Mouse (Mus musculus) heart, embryonic 14.5 days (tissue): ENCODE data around the gene Actl6b. TPM values are rescaled to one million over a fixed set of nuclear protein-coding genes. Genes with fewer than 3 reads are reported as not detected.

ENCODE experiments used
- ATAC-seq: fragments of 200-750 bp; cut with Nextera tagmentation; 2 replicates; pipeline ENCODE4 v1.8.0; 2017; ENCODE audit warnings: low read depth, moderate TSS enrichment; ENCODE audit not compliant: insufficient number of reproducible peaks, insufficient read depth, low FRiP score
- H3K27ac ChIP-seq, 2 experiments: fragments of 200-500 bp in 1 of 2; fragments of 300-500 bp in 1 of 2; sonication (generic) in 1 of 2; replicated peaks in 1 of 2; 2 replicates each; pipeline ENCODE4 v1.5.1; 2012 to 2014; ENCODE audit warnings: low read depth in 2 of 2, low read length in 2 of 2, control low read depth in 1 of 2, mild to moderate bottlenecking in 1 of 2, mixed read lengths in 1 of 2; ENCODE audit not compliant: control insufficient read depth in 1 of 2, insufficient read depth in 1 of 2
- H3K27me3 ChIP-seq: fragments of 300-500 bp; sonication (generic); 2 replicates; pipeline ENCODE4 v1.6.1; 2014; ENCODE audit warnings: mild to moderate bottlenecking, low read length, control low read depth; ENCODE audit not compliant: control insufficient read depth, insufficient read depth
- H3K36me3 ChIP-seq: fragments of 300-500 bp; sonication (generic); 2 replicates; pipeline ENCODE4 v1.6.1; 2014; ENCODE audit warnings: mild to moderate bottlenecking, control low read depth, low read length, mixed read lengths; ENCODE audit not compliant: control insufficient read depth, insufficient read depth
- H3K4me1 ChIP-seq, 2 experiments: fragments of 200-500 bp in 1 of 2; fragments of 300-500 bp in 1 of 2; sonication (generic) in 1 of 2; 2 replicates each; pipeline ENCODE4 v1.6.1; 2012 to 2014; ENCODE audit warnings: low read length in 2 of 2, control low read depth in 1 of 2, mixed read lengths in 1 of 2; ENCODE audit not compliant: control insufficient read depth in 2 of 2, insufficient read depth in 2 of 2
- H3K4me2 ChIP-seq: fragments of 300-500 bp; sonication (generic); 2 replicates; pipeline ENCODE4 v1.6.1; 2014; ENCODE audit warnings: mild to moderate bottlenecking, low read length
- H3K4me3 ChIP-seq, 2 experiments: fragments of 200-500 bp in 1 of 2; fragments of 300-500 bp in 1 of 2; sonication (generic) in 1 of 2; 2 replicates each; pipeline ENCODE4 v1.5.1; 2012 to 2014; ENCODE audit warnings: low read length in 2 of 2, mild to moderate bottlenecking in 2 of 2, control low read depth in 1 of 2, low read depth in 1 of 2, moderate library complexity in 1 of 2; ENCODE audit not compliant: control insufficient read depth in 1 of 2, insufficient read depth in 1 of 2
- H3K9ac ChIP-seq: fragments of 300-500 bp; sonication (generic); 2 replicates; pipeline ENCODE4 v1.6.1; 2014; ENCODE audit warnings: mild to moderate bottlenecking, low read length
- H3K9me3 ChIP-seq: fragments of 300-500 bp; sonication (generic); 2 replicates; pipeline ENCODE4 v1.6.1; 2016; ENCODE audit warnings: low read length, control low read depth; ENCODE audit not compliant: control insufficient read depth
- WGBS: fragments of 180-500 bp; shearing (Covaris S2); extraction: QIAGEN DNeasy Blood & Tissue Kit; methylation state at CpG from one replicate; pipeline ENCODE4 v1.1.7; 2014; 5-methylcytosine and 5-hydroxymethylcytosine counted together
- polyA plus RNA-seq: library from polyadenylated mRNA; unstranded; fragments of >200 nt; fragmentation: Nextera tagmentation; extraction: Ambion mirVana; gene quantifications from 2 replicates; pipeline ENCODE4 v1.2.1, GENCODE M21; 2014

Actl6b gene
- polyA plus RNA-seq, 1 experiment from 2014 or later = 0.31 TPM

DNA sequence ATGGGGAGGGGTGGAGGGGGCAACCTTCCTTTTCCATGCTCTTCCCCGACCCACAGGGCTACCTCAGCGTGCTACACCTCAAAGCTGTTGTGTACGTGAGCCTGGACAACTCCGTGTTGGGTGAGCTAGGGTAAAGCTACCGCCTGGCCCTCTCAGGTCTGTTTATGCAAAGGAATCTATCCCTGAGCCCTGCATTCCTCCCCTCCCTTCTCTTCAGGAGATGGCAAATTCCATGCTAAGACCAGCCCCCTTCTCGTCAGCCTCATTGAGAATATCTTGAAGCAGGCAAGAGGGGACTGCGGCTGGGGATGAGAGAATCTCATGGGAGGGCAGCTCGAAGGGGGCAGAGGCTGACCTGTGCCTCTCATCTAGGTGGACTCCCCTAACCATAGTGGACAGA lies 29.4 kb downstream of the Actl6b start:
- peaks cover 30% of the 10 kb centered on the region for H3K27me3 ChIP-seq
- no peak overlapping the region for H3K27ac ChIP-seq
- H3K9ac ChIP-seq = no peak overlapping the region
- peaks cover 0 to 6% of the 10 kb centered on the region in 2 experiments; a peak in 2 of 4 replicates for H3K4me1 ChIP-seq
- no peak overlapping the region for H3K4me2 ChIP-seq
- no peak for ATAC-seq
- WGBS = 23% methylated on average over 8 of the region's 8 CpGs
- no peak overlapping the region for H3K4me3 ChIP-seq
- H3K9me3 ChIP-seq = no peaks in the 10 kb centered on the region
- H3K36me3 ChIP-seq = no peaks in the 10 kb centered on the region

GRCm38 (mm10) chr5:137583670-137584169 lies 30.4 kb downstream of the Actl6b start:
- no peak overlapping the region for H3K27ac ChIP-seq
- H3K4me3 ChIP-seq = peak overlapping the region; percentile 33 to 47
- peaks cover 30% of the 10 kb centered on the region for H3K27me3 ChIP-seq
- no peaks in the 10 kb centered on the region for H3K9me3 ChIP-seq
- ATAC-seq = no peak
- no peaks in the 10 kb centered on the region for H3K36me3 ChIP-seq
- H3K9ac ChIP-seq = peak overlapping the region; percentile 39; the same call in 1 of the 2 replicates
- peak overlapping the region; percentile 66 for H3K4me2 ChIP-seq
- 7% methylated on average over 27 of the region's 27 CpGs for WGBS
- H3K4me1 ChIP-seq = peaks cover 0 to 6% of the 10 kb centered on the region in 2 experiments; a peak in 2 of 4 replicates

GRCm38 (mm10) chr5:137584976-137585375 lies 31.7 kb downstream of the Actl6b start:
- Histone ChIP-seq H3K36me3 (no peaks in the 10 kb centered on the region), H3K4me2 (no peak overlapping the region), H3K4me3 (no peak overlapping the region), H3K4me1 (peaks cover 0 to 6% of the 10 kb centered on the region in 2 experiments; a peak in 2 of 4 replicates), H3K9ac (no peak overlapping the region), H3K27ac (no peak overlapping the region), H3K27me3 (peaks cover 30% of the 10 kb centered on the region), H3K9me3 (no peaks in the 10 kb centered on the region)
- WGBS = 30% methylated on average over 8 of the region's 8 CpGs
- no peak for ATAC-seq

DNA sequence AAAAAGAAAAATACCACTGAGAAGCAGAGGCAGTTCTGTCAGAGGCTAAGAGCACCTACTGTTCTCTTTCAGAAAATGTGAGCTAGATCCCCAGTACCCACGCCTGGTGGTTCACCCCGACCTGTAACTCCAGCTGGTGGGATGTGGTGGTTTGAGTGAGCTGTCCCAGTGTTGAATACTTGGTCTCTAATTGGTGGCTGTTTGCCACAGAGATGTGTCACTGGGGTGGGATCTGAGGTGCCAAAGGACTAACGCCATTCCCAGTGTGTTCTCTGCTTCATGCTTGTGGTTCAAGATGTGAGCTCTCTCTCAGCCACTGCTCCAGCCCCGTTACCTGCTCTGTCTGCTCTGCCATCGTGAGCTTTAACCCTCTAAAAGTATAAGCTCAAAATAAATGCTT lies 37.2 kb downstream of the Actl6b start:
- Histone ChIP-seq H3K4me1 (no peaks in the 10 kb centered on the region), H3K9me3 (no peaks in the 10 kb centered on the region), H3K9ac (no peak overlapping the region), H3K4me2 (no peak overlapping the region), H3K36me3 (no peaks in the 10 kb centered on the region), H3K27me3 (no peaks in the 10 kb centered on the region), H3K27ac (no peak overlapping the region), H3K4me3 (no peak overlapping the region)
- ATAC-seq = no peak
- WGBS = 73% methylated on average over 5 of the region's 5 CpGs

DNA sequence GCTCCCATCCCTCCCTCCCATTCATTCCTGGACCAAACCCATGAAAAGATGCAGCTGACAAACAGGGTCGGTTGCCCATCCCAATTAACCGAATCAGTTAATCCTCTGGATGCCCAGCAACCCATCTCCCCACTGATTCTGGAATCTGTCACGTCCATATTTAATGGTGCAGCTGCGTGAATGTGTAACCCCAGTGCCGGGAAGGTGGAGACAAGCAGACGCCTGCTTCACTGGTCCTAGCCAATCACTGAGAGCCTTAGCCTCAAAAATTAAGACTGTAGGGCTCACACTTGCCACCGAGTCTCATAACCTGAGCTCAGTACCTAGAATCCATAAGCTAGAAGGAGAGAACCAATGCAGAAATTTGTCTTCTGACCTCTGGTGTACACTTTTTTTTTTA lies 42.6 kb downstream of the Actl6b start:
- Histone ChIP-seq H3K4me2 (no peak overlapping the region), H3K9me3 (no peaks in the 10 kb centered on the region), H3K9ac (no peak overlapping the region), H3K36me3 (peaks cover 7% of the 10 kb centered on the region; the same call in 1 of the 2 replicates), H3K27ac (no peak overlapping the region), H3K4me3 (no peak overlapping the region), H3K4me1 (peaks cover 5 to 10% of the 10 kb centered on the region in 2 experiments), H3K27me3 (no peaks in the 10 kb centered on the region)
- ATAC-seq = no peak
- 85% methylated on average over 7 of the region's 7 CpGs for WGBS

GRCm38 (mm10) chr5:137596601-137597261 lies 43.4 kb downstream of the Actl6b start:
- H3K27ac ChIP-seq = no peak overlapping the region
- H3K4me2 ChIP-seq = no peak overlapping the region
- peaks cover 7% of the 10 kb centered on the region; the same call in 1 of the 2 replicates for H3K36me3 ChIP-seq
- no peak for ATAC-seq
- no peaks in the 10 kb centered on the region for H3K9me3 ChIP-seq
- no peak overlapping the region for H3K9ac ChIP-seq
- H3K4me3 ChIP-seq = no peak overlapping the region
- H3K4me1 ChIP-seq = peaks cover 5 to 10% of the 10 kb centered on the region in 2 experiments
- no peaks in the 10 kb centered on the region for H3K27me3 ChIP-seq
- WGBS = 38% methylated on average over 28 of the region's 30 CpGs

DNA sequence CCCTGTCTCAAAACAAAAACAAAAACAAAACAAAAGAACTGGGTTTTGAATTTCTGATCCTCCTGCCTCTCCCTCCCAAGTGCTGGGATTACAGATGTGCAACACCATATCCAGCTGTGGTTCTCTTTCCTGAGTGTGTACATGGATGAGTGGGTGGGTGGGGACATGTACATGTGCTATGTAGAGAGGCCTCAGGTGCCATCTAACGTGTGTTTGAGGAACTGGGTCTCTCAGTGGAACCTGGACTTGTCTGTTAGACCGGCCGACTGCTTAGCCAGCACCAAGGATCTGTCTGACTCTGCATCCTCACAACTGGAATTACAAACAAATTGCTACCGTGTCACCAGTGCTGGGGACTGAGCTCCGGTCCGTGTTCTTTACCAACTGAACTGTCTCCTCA lies 44.3 kb downstream of the Actl6b start:
- 94% methylated on average over 6 of the region's 6 CpGs for WGBS
- peaks cover 7% of the 10 kb centered on the region; the same call in 1 of the 2 replicates for H3K36me3 ChIP-seq
- no peak for ATAC-seq

More for the DNA sequence above, 44.3 kb downstream of the Actl6b start:
- no peak overlapping the region for H3K27ac ChIP-seq
- H3K9ac ChIP-seq = no peak overlapping the region
- H3K4me1 ChIP-seq = peaks cover 8 to 14% of the 10 kb centered on the region in 2 experiments
- H3K4me2 ChIP-seq = no peak overlapping the region
- no peaks in the 10 kb centered on the region for H3K9me3 ChIP-seq
- no peak overlapping the region for H3K4me3 ChIP-seq
- no peaks in the 10 kb centered on the region for H3K27me3 ChIP-seq
